Mouse (Mus musculus) retina, postnatal 7 days (tissue): ENCODE results near the gene Gabarapl2.

Experiments used
- DNase-seq: peaks from one replicate; pipeline ENCODE4 v3.0.0-alpha.2; 2012; ENCODE audit warnings: low read depth, low spot score

Gene Gabarapl2

GRCm38 (mm10) chr8:111967246-111967870 lies 26.9 kb downstream of the Gabarapl2 start:
- no peak for DNase-seq

DNA sequence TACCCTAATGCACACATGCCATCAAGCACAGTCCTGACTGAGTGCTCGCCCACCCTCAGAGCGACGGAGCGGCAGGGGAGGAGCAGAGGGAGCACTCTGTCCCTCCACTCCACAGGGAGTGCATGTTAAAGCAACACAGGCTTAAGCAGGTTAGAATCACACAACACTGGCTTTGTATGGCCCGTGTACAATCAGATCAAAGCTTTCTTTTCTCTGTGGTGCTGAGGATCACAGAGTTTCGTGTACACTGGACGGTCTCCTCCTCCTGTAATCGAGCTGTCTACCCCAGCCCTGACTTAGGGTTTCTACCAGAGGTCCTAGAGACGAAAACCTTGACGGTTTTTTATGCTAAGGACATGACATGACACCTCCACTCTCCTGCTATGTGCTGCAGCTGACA lies 28.0 kb downstream of the Gabarapl2 start:
- no peak for DNase-seq

- no peak for DNase-seq
Observed at GRCm38 (mm10) chr8:111968991-111969390, 28.5 kb downstream of the Gabarapl2 start.

GRCm38 (mm10) chr8:111974138-111974537 lies 33.6 kb downstream of the Gabarapl2 start:
- no peak for DNase-seq

GRCm38 (mm10) chr8:111975706-111976105 lies 35.2 kb downstream of the Gabarapl2 start:
- no peak for DNase-seq

GRCm38 (mm10) chr8:111976326-111976725 lies 35.8 kb downstream of the Gabarapl2 start:
- no peak for DNase-seq

DNA sequence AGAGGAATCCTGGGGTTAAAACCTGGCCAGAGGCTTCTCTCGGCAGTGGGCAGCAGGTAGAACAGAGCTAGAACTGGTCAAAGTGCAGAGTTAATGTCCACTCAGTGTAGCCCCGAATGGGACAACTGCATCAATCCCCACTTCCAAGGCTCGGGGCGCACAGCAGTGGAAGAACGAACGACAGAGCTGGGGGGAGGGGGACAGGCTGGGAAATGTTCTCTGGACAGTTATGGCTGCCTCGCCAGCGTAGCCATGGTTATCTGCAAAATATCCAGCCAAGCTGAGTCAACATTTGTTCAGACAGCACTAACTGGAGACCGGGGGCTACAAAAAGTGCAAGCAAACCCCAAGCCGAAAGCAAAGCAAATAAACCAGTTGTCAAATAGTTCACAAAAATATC lies 37.6 kb downstream of the Gabarapl2 start:
- no peak for DNase-seq

GRCm38 (mm10) chr8:111982116-111982515 lies 41.6 kb downstream of the Gabarapl2 start:
- no peak for DNase-seq

- DNase-seq, result no peak
Observed at GRCm38 (mm10) chr8:111984511-111984910, 44.0 kb downstream of the Gabarapl2 start.

DNA sequence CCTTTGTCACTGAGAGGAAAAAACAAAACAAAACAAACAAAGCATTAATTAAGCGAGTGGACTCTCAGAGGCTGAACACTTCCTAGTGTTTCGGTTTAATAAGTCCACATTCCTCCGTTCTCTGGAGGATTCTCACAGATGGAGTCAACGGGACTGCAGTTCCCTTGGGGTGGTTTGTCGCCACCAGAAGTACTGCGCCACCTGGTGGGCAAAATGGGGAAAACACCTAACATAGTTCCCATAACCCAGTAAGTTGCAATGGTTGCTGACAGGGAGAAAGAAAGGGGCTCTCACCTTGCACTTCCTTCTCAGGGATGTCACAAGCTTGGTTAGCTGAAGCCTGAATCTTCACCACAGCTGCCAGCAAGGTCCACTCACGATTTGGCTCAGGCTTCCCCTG lies 49.4 kb downstream of the Gabarapl2 start:
- DNase-seq, result peak; percentile 68

- no peak for DNase-seq
Observed at GRCm38 (mm10) chr8:111991278-111991677, 50.8 kb downstream of the Gabarapl2 start.

DNA sequence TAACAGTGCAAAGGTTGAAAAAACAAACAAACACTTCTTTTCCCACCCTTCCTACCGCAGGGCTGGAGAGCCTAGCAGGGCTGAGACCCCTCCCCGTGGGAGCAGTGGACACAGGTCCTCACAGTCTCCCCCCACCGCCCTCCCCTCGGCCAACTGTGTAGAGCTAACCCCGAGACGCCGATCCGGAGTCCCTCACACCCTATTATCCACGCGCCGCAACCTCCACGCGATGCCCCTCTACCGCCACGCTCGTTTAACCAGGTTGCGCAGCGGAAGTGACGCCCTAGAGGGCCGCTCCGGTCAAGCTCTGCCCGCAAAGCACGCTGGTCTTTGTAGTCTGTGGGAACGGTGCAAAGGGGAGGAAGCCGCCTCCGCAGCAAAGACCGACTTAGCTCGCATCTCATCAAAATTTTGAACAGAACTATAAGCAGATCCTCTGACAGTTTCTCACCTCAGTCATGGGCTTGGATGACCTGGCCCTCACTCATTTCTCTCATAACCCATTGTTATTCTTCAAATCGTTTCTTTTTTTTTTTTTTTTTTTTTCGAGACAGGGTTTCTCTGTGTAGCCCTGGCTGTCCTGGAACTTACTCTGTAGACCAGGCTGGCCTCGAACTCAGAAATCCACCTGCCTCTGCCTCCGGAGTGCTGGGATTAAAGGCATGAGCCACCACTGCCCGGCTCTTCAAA lies 51.7 kb downstream of the Gabarapl2 start, which contains the start of gene Adat1:
Adat1 (minus strand) TSS at position 290 of the 690 bp plus-strand sequence.
- peak; percentile 87 for DNase-seq

- no peak for DNase-seq
Observed at GRCm38 (mm10) chr8:111992703-111993039, 52.2 kb downstream of the Gabarapl2 start.
